Mouse (Mus musculus): Measurements from ENCODE around the gene Ush1g. TPM values are rescaled to one million over a fixed set of nuclear protein-coding genes. Genes with fewer than 3 reads are reported as not detected.
A peak's percentile ranks its signal among the peaks of the same experiment; 100 is the strongest.

Ush1g gene
- total and polyA plus RNA-seq, 3 experiments, result 0.05 TPM; not detected in 2

DNA sequence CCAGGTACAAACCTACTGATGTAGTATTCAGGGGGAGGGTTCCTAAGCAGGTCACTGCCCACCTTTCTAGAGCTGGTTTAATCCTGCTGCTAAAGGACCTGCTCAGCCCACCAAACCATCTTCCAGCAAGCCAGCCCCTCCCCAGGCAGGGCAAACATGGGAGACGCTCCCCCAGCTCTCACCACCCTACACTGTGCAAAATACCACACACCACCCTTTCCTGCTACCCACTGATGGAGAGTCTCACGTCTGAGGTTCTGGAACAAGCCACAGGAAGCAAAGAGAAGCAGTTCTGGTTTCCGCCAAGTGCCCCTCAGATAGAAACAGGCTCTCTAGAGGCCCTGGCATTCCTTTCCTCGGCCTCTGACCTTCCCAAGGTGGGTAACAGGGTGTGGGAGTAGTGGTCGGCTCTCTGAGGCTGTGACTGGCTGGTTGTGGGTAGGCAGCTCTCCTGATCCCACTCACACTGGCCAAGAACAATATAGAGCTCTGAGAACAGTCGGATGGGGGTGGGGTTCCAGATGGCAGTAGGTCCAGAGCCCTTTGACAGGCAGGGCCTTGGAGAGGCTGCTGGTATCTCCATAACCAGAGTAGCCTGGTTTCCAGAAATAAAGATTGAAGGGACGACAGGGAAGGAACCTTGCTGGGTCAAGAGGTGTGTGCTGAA lies 44.3 kb upstream of the Ush1g start:
- peaks cover 59% of the 10 kb centered on the region for H3K27me3 ChIP-seq (ENCODE audit: insufficient read depth, low read length)
- H3K36me3 ChIP-seq (replicated peaks), result no peaks in the 10 kb centered on the region
- no peaks in the 10 kb centered on the region for H3K9me3 ChIP-seq (replicated peaks)
- ATAC-seq (ENCODE audit: extremely low read depth, insufficient number of reproducible peaks, low FRiP score, poor library complexity, severe bottlenecking) (no peak), DNase-seq (ENCODE audit: low spot score) (no peak)
- H3K4me3 ChIP-seq (ENCODE audit: low read depth, low read length), result no peak overlapping the region
- H3K4me1 ChIP-seq (ENCODE audit: insufficient read depth, low read depth, low read length), result peaks cover 14% of the 10 kb centered on the region
- no peak for TF ChIP-seq TAL1 (conservative IDR thresholded peaks at IDR 0.05; ENCODE audit: low read depth, low read length)
- TF ChIP-seq POLR2AphosphoS5 (IDR thresholded peaks at IDR 0.05; ENCODE audit: insufficient replicate concordance, low read depth, low read length), result no peak
- TF ChIP-seq GATA1 (IDR thresholded peaks at IDR 0.05; ENCODE audit: borderline replicate concordance, low read length), result no peak
- no peak for TF ChIP-seq GATA2 (IDR thresholded peaks at IDR 0.05; ENCODE audit: borderline replicate concordance, low read depth, low read length)
- no peak for TF ChIP-seq CTCF (IDR thresholded peaks at IDR 0.05; ENCODE audit: low read depth, low read length)

DNA sequence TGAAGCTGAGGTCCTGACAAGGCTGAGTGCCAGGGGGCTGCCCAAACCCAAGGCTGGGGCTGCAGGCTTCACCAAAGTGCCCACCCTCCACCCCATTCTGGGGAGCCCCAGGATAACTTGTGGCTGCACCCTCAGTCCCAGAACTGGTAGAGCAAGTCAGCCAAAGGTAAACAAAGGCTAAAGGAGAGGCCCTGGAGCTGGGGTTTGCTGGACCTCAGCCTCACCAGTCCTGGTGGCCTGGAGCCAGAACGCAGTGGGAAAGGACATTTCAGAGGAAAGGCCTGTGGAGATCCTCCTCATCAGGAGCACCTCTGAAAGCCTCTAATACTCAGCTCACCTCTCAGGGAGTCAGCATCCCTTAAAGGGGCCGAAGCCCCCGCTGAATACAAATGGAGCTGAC lies 42.3 kb upstream of the Ush1g start:
- H3K4me3 ChIP-seq (ENCODE audit: low read depth, low read length), result no peak overlapping the region
- no peaks in the 10 kb centered on the region for H3K36me3 ChIP-seq (replicated peaks)
- TF ChIP-seq GATA1 (IDR thresholded peaks at IDR 0.05; ENCODE audit: borderline replicate concordance, low read length) (no peak), POLR2AphosphoS5 (IDR thresholded peaks at IDR 0.05; ENCODE audit: insufficient replicate concordance, low read depth, low read length) (no peak), CTCF (IDR thresholded peaks at IDR 0.05; ENCODE audit: low read depth, low read length) (no peak), GATA2 (IDR thresholded peaks at IDR 0.05; ENCODE audit: borderline replicate concordance, low read depth, low read length) (no peak), TAL1 (conservative IDR thresholded peaks at IDR 0.05; ENCODE audit: low read depth, low read length) (no peak)
- no peaks in the 10 kb centered on the region for H3K9me3 ChIP-seq (replicated peaks)
- H3K4me1 ChIP-seq (ENCODE audit: insufficient read depth, low read depth, low read length), result peaks cover 18% of the 10 kb centered on the region
- H3K27me3 ChIP-seq (ENCODE audit: insufficient read depth, low read length), result peaks cover 63% of the 10 kb centered on the region
- ATAC-seq (ENCODE audit: extremely low read depth, insufficient number of reproducible peaks, low FRiP score, poor library complexity, severe bottlenecking) (no peak), DNase-seq (ENCODE audit: low spot score) (no peak)

DNA sequence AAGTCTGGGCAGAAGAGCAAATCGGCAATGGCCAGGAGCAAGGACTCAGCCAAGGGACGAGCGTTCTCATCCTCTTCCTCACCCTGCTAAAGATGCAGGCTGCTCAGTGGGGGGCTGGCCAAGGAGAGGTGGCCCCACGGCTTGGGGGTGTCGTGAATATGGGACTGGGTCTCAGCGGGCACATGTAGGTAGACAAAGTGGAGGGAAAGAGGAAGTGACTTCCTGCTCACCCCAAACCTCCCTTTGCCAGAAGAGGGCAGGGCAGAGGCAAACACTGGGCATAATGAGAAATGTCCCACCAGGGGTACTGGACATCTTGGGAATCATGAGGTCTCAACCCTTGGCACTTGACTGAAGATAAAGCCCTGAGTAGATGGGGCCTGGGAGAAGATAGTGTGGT lies 37.9 kb upstream of the Ush1g start:
- no peak for TF ChIP-seq GATA1 (IDR thresholded peaks at IDR 0.05; ENCODE audit: borderline replicate concordance, low read length)
- TF ChIP-seq POLR2AphosphoS5 (IDR thresholded peaks at IDR 0.05; ENCODE audit: insufficient replicate concordance, low read depth, low read length), result no peak
- no peak for TF ChIP-seq GATA2 (IDR thresholded peaks at IDR 0.05; ENCODE audit: borderline replicate concordance, low read depth, low read length)
- no peak for TF ChIP-seq TAL1 (conservative IDR thresholded peaks at IDR 0.05; ENCODE audit: low read depth, low read length)
- TF ChIP-seq CTCF (IDR thresholded peaks at IDR 0.05; ENCODE audit: low read depth, low read length), result no peak
- no peak overlapping the region for H3K4me3 ChIP-seq (ENCODE audit: low read depth, low read length)
- H3K36me3 ChIP-seq (replicated peaks), result no peaks in the 10 kb centered on the region
- peaks cover 54% of the 10 kb centered on the region for H3K27me3 ChIP-seq (ENCODE audit: insufficient read depth, low read length)
- no peaks in the 10 kb centered on the region for H3K9me3 ChIP-seq (replicated peaks)
- ATAC-seq (ENCODE audit: extremely low read depth, insufficient number of reproducible peaks, low FRiP score, poor library complexity, severe bottlenecking) (no peak), DNase-seq (ENCODE audit: low spot score) (peak; percentile 41)
- H3K4me1 ChIP-seq (ENCODE audit: insufficient read depth, low read depth, low read length), result peaks cover 11% of the 10 kb centered on the region; the same call in 1 of the 2 replicates

DNA sequence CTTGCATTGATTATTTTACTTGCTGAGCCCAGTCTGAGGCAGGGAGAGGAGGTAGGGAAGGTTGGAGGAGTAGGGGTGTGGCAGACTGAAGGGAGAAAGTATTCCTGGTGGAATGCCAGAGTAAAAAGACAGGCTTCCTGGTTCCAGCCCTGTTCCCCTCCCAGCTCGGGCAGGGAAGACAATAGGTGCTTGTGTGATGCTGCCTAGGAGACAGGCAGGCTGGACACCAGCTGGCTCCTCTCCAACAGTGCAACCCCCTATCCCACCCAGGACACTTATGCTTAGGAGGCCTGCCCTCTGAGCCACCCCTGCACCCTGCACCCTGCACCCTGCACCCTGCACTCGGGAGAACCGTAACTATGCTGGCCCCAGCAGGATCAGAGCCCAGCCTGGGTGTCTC lies 37.5 kb upstream of the Ush1g start:
- Histone ChIP-seq H3K9me3 (replicated peaks) (no peaks in the 10 kb centered on the region), H3K4me3 (ENCODE audit: low read depth, low read length) (no peak overlapping the region), H3K27me3 (ENCODE audit: insufficient read depth, low read length) (peaks cover 52% of the 10 kb centered on the region), H3K4me1 (ENCODE audit: insufficient read depth, low read depth, low read length) (peaks cover 14% of the 10 kb centered on the region), H3K36me3 (replicated peaks) (no peaks in the 10 kb centered on the region)
- ATAC-seq (ENCODE audit: extremely low read depth, insufficient number of reproducible peaks, low FRiP score, poor library complexity, severe bottlenecking) (no peak), DNase-seq (ENCODE audit: low spot score) (no peak)
- TF ChIP-seq TAL1 (conservative IDR thresholded peaks at IDR 0.05; ENCODE audit: low read depth, low read length) (no peak), POLR2AphosphoS5 (IDR thresholded peaks at IDR 0.05; ENCODE audit: insufficient replicate concordance, low read depth, low read length) (no peak), GATA1 (IDR thresholded peaks at IDR 0.05; ENCODE audit: borderline replicate concordance, low read length) (no peak), GATA2 (IDR thresholded peaks at IDR 0.05; ENCODE audit: borderline replicate concordance, low read depth, low read length) (no peak)

DNA sequence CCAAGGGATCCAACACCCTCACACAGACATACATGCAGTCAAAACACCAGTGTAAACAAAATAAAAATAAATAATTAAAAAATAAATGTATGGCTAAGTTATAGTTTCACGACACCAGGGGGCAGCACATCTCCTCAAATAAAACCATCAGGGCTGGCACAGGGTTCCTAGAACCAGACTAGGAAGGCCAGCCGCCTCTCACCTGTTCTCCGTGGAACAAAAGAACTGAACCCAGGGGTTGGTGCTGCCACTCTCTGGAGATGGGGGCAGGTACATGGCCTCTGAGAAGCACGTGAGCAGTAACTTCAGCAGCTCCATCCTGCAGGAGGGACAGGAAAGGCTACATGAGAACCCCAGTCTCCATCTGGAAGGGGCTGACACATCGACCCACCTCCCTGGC lies 36.6 kb upstream of the Ush1g start:
- Histone ChIP-seq H3K4me1 (ENCODE audit: insufficient read depth, low read depth, low read length) (peaks cover 17% of the 10 kb centered on the region), H3K36me3 (replicated peaks) (no peaks in the 10 kb centered on the region), H3K27me3 (ENCODE audit: insufficient read depth, low read length) (peaks cover 46% of the 10 kb centered on the region), H3K4me3 (ENCODE audit: low read depth, low read length) (no peak overlapping the region), H3K9me3 (replicated peaks) (no peaks in the 10 kb centered on the region)
- peak; percentile 54 for DNase-seq (ENCODE audit: low spot score)
- no peak for ATAC-seq (ENCODE audit: extremely low read depth, insufficient number of reproducible peaks, low FRiP score, poor library complexity, severe bottlenecking)
- TF ChIP-seq POLR2AphosphoS5 (IDR thresholded peaks at IDR 0.05; ENCODE audit: insufficient replicate concordance, low read depth, low read length) (no peak), TAL1 (conservative IDR thresholded peaks at IDR 0.05; ENCODE audit: low read depth, low read length) (no peak), GATA1 (IDR thresholded peaks at IDR 0.05; ENCODE audit: borderline replicate concordance, low read length) (no peak), CTCF (IDR thresholded peaks at IDR 0.05; ENCODE audit: low read depth, low read length) (no peak), GATA2 (IDR thresholded peaks at IDR 0.05; ENCODE audit: borderline replicate concordance, low read depth, low read length) (no peak)

DNA sequence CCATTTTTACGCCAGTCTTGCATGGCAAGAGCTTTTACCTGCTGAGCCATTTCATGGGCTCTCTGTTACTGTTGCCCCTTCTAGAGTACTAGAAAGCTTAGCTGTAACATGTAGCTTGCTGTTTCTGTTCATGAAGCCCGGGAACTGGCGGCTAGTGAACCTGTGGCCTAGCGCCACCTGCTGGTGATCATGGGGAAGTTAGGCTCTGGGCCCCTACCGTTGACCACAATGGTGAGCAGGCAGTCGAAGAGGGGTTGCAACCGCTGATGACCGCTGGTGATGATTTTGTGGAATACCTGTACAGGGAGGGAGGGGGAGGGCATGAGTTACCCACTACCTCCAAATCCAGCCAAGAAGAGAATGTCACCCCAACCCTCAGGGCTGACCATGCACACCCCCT lies 32.3 kb upstream of the Ush1g start:
- TF ChIP-seq CTCF (IDR thresholded peaks at IDR 0.05; ENCODE audit: low read depth, low read length) (peak; percentile 87), POLR2AphosphoS5 (IDR thresholded peaks at IDR 0.05; ENCODE audit: insufficient replicate concordance, low read depth, low read length) (no peak)
- Histone ChIP-seq H3K4me1 (ENCODE audit: insufficient read depth, low read depth, low read length) (peaks cover 16% of the 10 kb centered on the region), H3K4me3 (ENCODE audit: low read depth, low read length) (no peak overlapping the region), H3K27me3 (ENCODE audit: insufficient read depth, low read length) (peaks cover 67% of the 10 kb centered on the region), H3K9me3 (replicated peaks) (no peaks in the 10 kb centered on the region), H3K36me3 (replicated peaks) (no peaks in the 10 kb centered on the region)
- ATAC-seq (ENCODE audit: extremely low read depth, insufficient number of reproducible peaks, low FRiP score, poor library complexity, severe bottlenecking) (peak; percentile 67), DNase-seq (ENCODE audit: low spot score) (peak; percentile 79)
